Mouse (Mus musculus): ENCODE results near the gene Ptf1a. TPM values are rescaled to one million over a fixed set of nuclear protein-coding genes. Genes with fewer than 3 reads are reported as not detected.

The Ptf1a gene
- total and polyA plus RNA-seq, 3 experiments, result not detected

DNA sequence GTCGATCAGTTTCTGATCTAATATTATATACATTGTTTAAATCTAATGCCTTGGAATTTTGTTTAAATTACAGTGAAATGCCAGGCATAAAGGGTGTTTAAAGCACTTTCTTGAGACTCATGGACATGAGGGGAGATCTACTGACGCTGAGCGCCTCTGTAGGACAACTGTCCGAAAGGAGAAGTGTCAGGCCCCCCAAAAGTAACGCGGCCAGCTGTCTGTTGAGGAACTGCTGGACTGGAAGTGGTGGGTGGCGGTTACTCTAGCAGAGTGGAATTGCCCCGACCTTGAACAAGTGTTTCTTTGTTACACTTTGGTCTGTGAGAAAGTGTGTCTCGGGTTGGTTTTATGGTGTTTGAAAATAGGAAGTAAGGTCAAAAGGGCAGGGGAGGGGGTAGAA, 1.1 kb upstream of the Ptf1a start:
- no peaks in the 10 kb centered on the region for H3K27me3 ChIP-seq (ENCODE audit: control insufficient read depth in 1 of 2, insufficient read depth in 2 of 2, low read length in 2 of 2)

GRCm38 (mm10) chr2:19445871-19446501, 523 bp downstream of the Ptf1a start:
- Histone ChIP-seq H3K4me3 (ENCODE audit: control insufficient read depth in 1 of 2, insufficient read depth in 1 of 2, low read depth in 2 of 2, low read length in 2 of 2) (no peak overlapping the region), H3K4me1 (ENCODE audit: control insufficient read depth in 1 of 2, insufficient read depth in 2 of 2, low read length in 2 of 2) (no peaks in the 10 kb centered on the region), H3K36me3 (ENCODE audit: control insufficient read depth in 1 of 2, insufficient read depth in 2 of 2, low read length in 2 of 2) (no peaks in the 10 kb centered on the region), H3K9me3 (replicated peaks; ENCODE audit: insufficient read depth, low read length) (no peaks in the 10 kb centered on the region), H3K79me2 (ENCODE audit: control insufficient read depth, insufficient read depth, low read length, poor library complexity) (no peaks in the 10 kb centered on the region), H3K9ac (ENCODE audit: control insufficient read depth, low read depth, low read length, poor library complexity, severe bottlenecking) (no peak overlapping the region), H3K27me3 (ENCODE audit: control insufficient read depth in 1 of 2, insufficient read depth in 2 of 2, low read length in 2 of 2) (no peaks in the 10 kb centered on the region), H3K27ac (ENCODE audit: control insufficient read depth, low read depth, low read length) (no peak overlapping the region)
- no peak for TF ChIP-seq USF2 (IDR thresholded peaks at IDR 0.05; ENCODE audit: borderline replicate concordance in 1 of 2, insufficient read depth in 1 of 2, low read depth in 1 of 2, low read length in 2 of 2)
- no peak for DNase-seq (ENCODE audit: low read depth, low spot score)

More for the DNA sequence above, 1.1 kb upstream of the Ptf1a start:
- no peaks in the 10 kb centered on the region for H3K9me3 ChIP-seq (replicated peaks; ENCODE audit: insufficient read depth, low read length)
- H3K9ac ChIP-seq (ENCODE audit: control insufficient read depth, low read depth, low read length, poor library complexity, severe bottlenecking), result no peak overlapping the region
- no peaks in the 10 kb centered on the region for H3K4me1 ChIP-seq (ENCODE audit: control insufficient read depth in 1 of 2, insufficient read depth in 2 of 2, low read length in 2 of 2)
- H3K36me3 ChIP-seq (ENCODE audit: control insufficient read depth in 1 of 2, insufficient read depth in 2 of 2, low read length in 2 of 2), result no peaks in the 10 kb centered on the region
- H3K79me2 ChIP-seq (ENCODE audit: control insufficient read depth, insufficient read depth, low read length, poor library complexity), result no peaks in the 10 kb centered on the region
- DNase-seq (ENCODE audit: low read depth, low spot score), result no peak
- no peak overlapping the region for H3K27ac ChIP-seq (ENCODE audit: control insufficient read depth, low read depth, low read length)
- H3K4me3 ChIP-seq (ENCODE audit: control insufficient read depth in 1 of 2, insufficient read depth in 1 of 2, low read depth in 2 of 2, low read length in 2 of 2), result no peak overlapping the region
- TF ChIP-seq ZNF384 (IDR thresholded peaks at IDR 0.05; ENCODE audit: low read depth, low read length), result no peak
- no peak for TF ChIP-seq ZKSCAN1 (IDR thresholded peaks at IDR 0.05; ENCODE audit: low read depth, low read length)
- no peak for TF ChIP-seq GABPA (IDR thresholded peaks at IDR 0.05; ENCODE audit: low read depth, low read length)
- TF ChIP-seq TAL1 (IDR thresholded peaks at IDR 0.05; ENCODE audit: low read length), result no peak
- no peak for TF ChIP-seq ETS1 (IDR thresholded peaks at IDR 0.05; ENCODE audit: low read depth, low read length)
- TF ChIP-seq BHLHE40 (IDR thresholded peaks at IDR 0.05; ENCODE audit: borderline replicate concordance, low read depth, low read length), result no peak
- no peak for TF ChIP-seq POLR2AphosphoS2 (IDR thresholded peaks at IDR 0.05; ENCODE audit: low read length)
- TF ChIP-seq MAFK (IDR thresholded peaks at IDR 0.05; ENCODE audit: borderline replicate concordance, low read depth, low read length), result no peak
- TF ChIP-seq TBP (IDR thresholded peaks at IDR 0.05; ENCODE audit: low read depth, low read length), result no peak
- TF ChIP-seq CHD1 (IDR thresholded peaks at IDR 0.05; ENCODE audit: low read depth, low read length), result no peak
- TF ChIP-seq GATA1 (IDR thresholded peaks at IDR 0.05; ENCODE audit: low read depth, low read length), result no peak
- TF ChIP-seq CHD2 (IDR thresholded peaks at IDR 0.05; ENCODE audit: low read length), result no peak
- no peak for TF ChIP-seq POLR2A (IDR thresholded peaks at IDR 0.05; ENCODE audit: control insufficient read depth in 1 of 2, insufficient read depth in 1 of 2, low read depth in 1 of 2, low read length in 2 of 2, poor library complexity in 1 of 2)
- no peak for TF ChIP-seq ELF1 (IDR thresholded peaks at IDR 0.05; ENCODE audit: low read depth, low read length)
- no peak for TF ChIP-seq ZC3H11A (IDR thresholded peaks at IDR 0.05; ENCODE audit: low read depth, low read length)
- no peak for TF ChIP-seq POLR2AphosphoS5 (IDR thresholded peaks at IDR 0.05; ENCODE audit: borderline replicate concordance, low read depth, low read length)

Measured in MEL (cell line).